Mouse (Mus musculus) small intestine, adult 2 months (tissue): ENCODE data around the gene Gm11042.
A peak's percentile ranks its signal among the peaks of the same experiment; 100 is the strongest.

ENCODE experiments used
- CTCF ChIP-seq: fragments of 200-500 bp; IDR thresholded peaks from 2 replicates; pipeline ENCODE4 v1.5.1; 2012; ENCODE audit warnings: low read depth, mild to moderate bottlenecking, control low read depth, inconsistent platforms, low read length, moderate library complexity, mixed read lengths; ENCODE audit not compliant: insufficient replicate concordance, insufficient read length; ENCODE audit errors: extremely low read depth
- POLR2A ChIP-seq: fragments of 200-500 bp; IDR thresholded peaks from 2 replicates; pipeline ENCODE4 v1.6.1; 2012; ENCODE audit warnings: low read depth, mild to moderate bottlenecking, control low read depth, inconsistent platforms, low read length, moderate library complexity

GRCm38 (mm10) chr12:74316989-74317759, 980 bp upstream of the Gm11042 start:
- TF ChIP-seq CTCF (peak; percentile 80; the same call in 1 of the 2 replicates), POLR2A (no peak)
